Mouse (Mus musculus): ENCODE measurements around the gene Dynll2. TPM values are rescaled to one million over a fixed set of nuclear protein-coding genes. Genes with fewer than 3 reads are reported as not detected.
"Not testable (repeated sequence)": the region's sequence is repeated elsewhere in the genome, so short reads cannot be mapped to it uniquely, and the experiment has no call there.

Dynll2 gene
- total and polyA plus RNA-seq, 3 experiments: 158 to 251 (median 197) TPM

DNA sequence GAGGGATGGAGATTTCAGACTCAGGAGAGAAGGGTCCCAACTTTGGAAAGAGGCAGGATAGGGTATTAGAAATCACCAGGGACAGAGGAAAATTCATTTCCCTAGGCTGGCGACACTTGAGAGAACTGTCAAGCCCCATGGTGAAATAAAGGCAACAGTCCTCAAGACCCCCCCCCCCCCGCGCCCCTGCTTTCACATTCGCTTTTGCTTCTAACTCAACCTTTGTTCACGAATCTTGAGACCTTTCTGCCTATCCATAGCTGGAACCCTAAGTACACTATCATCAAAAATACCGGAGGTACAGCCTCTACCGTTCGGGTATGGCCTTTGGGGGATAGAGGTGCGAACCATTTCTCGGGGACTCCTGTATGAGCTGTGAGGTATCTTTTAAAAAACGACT is 528 bp upstream of the Dynll2 start:
- DNase-seq: no peak

DNA sequence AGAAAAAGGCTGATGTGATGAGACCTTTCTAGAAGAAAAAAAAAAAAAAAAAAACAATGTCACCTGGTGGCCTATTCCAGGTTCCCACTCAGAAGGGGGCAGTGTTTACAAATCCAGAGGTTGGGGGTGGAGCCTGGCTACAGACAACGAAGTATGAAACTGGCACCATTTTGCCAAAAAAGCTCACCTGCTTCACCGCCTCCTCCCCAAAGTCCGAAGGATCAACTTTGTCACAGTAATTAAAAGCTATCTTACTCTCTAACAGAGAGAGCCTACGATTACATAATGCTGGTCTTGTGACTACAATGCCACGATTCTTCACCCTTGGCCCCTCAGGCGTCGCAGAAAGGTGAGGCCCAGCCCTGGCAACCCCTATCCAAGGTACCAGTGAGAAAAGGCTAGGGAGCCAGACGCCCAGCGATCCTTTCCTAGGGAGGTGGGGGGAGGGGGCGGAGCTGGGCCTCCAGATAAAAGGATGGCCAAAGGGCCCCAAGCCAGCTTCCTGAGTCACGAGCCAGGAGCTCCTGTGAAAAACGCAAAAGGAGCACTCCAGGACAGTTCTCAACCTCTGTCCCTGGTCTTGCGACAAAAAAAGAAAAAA is 1.1 kb downstream of the Dynll2 start:
- DNase-seq: peak; percentile 93

DNA sequence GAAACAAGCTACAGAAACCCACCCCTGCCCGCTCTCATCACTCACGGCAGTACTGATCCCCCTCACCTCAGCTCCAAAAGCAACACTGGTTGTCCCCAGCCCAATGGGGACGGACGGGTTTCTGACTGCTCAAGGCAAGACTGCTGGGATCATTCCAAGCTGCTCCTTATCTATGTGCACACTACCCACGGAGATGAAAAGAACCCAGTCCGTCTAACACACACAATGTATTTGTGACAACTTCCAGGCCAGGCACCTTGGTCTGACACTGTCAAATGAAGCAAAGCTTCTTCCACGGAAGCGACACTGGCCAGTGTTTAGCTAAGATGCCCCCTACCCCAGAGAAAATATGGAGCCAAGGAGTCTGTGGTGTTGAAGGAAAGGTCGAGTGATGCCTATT is 1.7 kb downstream of the Dynll2 start:
- peak; percentile 47 for DNase-seq

DNA sequence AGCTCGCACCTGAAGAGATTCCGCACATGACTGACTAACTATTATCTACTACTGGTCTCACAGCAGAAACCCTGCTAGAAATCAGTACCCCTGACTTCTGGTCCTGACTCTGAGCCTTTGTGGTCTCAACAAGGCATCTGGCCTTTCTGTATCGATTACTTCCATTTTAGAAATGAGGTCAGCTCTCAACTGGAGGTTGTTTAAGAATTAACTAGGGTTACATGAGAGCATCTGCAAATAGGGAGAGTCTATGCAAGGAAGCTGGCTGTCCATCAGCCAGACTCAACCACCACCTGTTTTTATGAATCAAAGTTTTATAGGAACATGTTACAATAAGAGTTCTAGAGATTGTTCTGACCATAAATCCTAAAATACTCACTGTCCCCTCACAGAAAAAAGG is 2.8 kb downstream of the Dynll2 start:
- no peak for DNase-seq

DNA sequence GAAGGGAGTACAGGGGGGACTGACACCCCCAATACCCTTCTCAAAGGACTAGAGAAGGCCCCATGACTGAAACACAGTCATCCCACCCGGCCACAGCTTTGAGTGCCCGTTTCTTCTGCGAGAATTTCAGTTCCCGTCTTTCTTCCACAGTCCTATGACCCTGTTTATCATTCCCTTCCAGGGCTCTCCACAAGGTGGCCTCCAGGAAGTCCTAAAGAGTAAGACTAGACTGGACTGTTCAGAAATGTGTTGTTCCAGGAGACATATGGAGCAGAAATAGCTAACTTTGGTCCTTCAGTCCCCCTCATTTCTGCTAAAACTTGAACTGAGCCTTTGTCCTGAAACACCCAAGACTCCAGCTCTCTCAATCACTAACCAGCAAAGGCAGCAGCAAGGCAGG is 8.4 kb downstream of the Dynll2 start:
- DNase-seq: no peak

DNA sequence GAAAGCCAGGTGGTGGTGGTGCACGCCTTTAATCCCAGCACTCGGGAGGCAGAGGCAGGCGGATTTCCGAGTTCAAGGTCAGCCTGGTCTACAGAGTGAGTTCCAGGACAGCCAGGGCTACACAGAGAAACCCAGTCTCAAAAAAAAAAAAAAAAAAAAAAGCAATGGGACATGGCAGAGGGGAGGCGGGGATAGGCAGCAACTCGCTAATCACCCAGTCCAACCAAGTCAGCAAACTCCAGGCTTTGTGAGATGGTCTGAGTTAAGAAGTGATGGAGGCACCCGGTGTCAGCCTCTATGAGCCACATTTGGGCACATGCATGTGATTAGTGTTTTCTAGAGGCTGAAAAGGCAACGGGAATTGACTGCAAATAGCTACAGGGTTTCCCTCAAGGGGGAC is 10.3 kb downstream of the Dynll2 start:
- DNase-seq: not testable (repeated sequence)

DNA sequence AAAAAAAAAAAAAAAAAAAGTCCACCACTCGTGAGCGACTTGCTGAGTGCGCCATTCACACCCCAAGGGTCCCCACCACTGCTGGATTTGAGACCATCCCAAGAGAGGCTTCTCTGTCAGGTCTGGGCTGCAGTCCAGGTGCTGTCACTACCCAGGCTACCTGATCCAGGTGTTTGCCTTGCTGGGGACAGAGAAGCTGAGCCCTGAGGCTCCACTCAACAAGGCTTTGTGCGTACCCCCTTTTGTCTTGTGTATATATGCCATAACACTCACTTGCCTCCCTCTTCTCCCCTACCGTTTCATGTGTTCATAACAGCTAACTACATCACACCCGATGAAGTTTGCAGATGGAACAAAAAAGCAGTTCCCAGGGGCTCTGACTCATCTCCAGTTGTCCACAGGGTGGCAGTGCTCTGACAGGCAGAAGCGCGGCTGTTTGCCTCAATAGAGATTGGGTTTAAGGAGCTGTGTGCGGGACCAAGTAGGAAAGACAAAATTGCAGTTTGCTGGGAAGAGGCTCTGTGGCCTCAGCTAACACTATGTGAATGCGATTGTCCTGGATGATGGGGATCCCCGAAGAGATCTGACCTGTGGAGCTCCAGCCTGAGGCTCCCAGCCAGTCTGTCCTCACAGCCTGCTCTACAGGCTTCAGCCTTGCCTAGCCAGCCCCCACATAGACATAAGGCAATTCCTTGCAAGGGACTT is 12.7 kb downstream of the Dynll2 start:
- DNase-seq: peak; percentile 68

DNA sequence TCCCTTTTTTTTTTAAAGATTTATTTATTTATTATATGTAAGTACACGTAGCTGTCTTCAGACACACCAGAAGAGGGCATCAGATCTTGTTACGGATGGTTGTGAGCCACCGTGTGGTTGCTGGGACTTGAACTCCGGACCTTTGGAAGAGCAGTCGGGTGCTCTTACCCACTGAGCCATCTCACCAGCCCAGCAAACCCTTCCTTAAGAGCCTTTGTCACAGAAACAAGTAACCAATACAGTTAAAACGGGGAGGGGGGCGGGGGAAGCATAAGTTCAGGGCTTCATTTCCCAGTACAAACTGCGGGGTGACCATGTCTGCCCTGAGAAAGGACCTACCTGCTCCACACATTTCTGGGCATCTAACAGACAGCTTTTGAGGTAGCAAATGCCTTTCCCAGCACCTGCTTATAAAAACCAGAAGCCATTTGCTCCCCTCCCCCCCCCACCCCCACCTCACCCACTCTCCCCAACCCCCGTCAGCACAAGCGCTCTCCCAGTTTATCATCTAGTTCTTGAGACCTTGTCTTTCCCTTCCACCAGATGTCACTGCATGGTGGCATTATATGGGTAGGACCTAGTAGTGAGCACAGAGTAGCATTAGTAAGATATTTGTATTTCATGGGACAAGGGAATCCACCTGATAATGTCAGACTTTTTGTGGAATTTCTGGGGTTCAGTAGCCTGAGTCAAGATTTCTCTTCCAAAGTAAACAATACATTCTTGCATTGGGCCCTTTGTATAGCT is 13.6 kb downstream of the Dynll2 start:
- no peak for DNase-seq

DNA sequence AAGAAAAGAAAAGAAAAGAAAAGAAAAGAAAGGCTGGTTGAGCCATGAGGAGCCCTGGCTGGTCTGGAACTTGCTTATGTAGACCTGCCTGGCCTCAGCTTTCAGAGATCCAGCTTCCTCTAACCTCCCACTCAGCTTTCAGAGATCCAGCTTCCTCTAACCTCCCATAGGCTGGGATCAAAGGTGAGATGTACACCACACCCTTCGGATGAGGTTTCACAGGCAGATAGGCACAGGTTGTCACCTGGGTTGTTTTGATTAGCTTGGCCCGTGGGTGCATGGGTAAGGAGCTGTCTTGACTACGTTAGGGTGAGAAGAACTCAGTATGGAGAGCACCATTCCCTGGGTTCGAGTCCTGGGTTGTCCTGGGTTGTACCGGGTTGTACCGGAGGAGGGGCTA is 14.5 kb downstream of the Dynll2 start:
- no peak for DNase-seq

DNA sequence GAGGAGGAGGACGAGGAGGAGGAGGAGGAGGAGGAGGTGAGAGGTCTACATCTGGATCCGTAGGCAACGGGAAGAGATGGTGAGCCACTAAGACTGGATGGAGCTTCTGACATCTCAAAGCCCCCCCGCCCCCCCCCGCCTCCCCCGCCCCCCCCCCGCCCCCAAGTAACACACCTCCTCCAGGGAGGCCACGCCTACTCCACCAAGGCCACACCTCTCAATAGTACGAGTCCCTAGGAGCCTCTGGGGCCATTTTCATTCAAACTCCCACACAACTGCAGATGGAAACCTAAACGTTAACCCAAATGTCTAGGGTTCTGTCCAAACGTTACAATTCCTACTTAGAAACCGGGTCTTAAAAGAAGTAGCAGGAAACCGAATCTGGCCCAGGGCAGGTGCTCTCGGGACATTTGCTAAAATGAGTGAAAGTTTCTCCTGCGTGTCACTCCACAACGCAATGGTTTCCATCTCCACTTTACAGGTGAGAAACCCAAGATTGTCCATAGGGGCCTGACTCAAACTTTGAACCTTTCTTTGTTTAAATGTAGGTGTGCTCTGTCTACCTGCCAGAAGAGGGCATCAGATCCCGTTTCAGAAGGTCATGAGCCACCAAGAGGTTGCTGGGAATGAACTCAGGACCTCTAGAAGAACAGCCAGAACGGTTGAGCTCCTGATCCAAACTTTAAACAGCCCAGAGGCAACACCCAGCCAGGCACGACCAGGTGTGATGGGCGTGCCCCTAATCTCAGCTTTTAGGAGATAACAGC is 18.8 kb downstream of the Dynll2 start:
- no peak for DNase-seq

DNA sequence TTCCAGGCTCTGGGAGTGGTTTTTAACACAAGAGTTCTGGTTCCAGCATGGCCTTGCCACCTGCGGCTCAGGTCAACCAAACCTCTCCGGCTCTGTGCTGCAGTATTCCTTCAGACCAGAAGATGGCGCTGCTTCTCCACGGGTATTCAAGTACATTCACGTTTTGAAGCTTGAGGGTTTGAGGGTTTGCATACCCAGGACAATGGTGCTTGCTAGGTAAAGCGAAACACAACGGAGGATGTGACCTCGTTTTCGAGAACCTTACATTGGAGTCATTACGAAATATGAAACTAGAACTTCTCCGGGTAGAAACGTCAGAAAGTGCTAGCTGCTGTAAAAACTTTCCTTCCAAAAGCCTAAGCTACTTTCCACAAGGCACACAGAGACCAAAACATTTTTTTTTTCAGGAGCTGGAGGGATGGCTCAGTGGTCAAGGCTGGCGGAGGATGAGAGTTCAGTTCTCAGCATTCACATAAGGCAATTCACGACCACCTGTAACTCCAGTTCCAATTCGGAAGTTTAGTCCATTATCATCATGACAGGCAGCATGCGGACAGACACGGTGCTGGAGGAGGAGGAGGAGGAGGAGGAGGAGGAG is 19.5 kb downstream of the Dynll2 start:
- peak; percentile 83 for DNase-seq

DNA sequence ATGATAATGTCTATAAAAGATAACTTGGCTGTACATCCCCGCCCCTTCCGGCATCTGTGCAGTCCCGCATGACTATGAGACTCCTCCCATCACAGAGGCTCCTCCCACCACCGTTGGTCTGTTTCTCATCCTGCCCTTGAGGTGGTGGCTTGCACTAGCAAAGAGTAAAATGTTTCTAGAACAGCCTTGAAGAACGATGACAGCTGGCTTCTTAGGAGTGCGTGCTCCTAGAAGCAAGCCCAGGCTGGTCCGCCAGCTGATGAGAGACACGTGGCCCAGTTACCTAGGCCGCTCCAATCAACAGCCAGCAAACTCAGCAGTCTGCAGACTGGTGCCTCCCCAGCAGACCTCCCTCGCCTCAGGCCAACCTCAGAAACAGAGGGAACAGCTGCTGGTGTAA is 21.1 kb downstream of the Dynll2 start:
- no peak for DNase-seq

DNA sequence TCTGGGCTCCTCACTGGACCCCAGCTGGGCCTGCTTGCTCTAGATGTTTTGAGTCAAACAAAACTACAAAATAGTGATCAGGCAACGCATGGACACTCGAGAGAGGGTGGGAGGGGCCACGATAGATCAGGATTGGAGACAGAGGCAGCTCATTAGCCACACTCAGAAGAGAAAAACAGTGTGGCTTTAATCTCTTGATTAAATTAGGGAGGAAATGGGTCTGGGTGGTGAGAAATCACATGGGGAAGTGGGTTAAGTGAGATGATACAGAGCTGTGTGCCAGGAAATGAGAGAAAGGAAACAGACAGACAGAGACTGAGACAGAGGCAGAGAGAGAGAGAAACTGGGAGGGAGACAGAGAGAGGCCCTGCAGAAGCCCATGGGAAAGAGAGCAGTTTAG is 22.0 kb downstream of the Dynll2 start:
- DNase-seq: no peak

DNA sequence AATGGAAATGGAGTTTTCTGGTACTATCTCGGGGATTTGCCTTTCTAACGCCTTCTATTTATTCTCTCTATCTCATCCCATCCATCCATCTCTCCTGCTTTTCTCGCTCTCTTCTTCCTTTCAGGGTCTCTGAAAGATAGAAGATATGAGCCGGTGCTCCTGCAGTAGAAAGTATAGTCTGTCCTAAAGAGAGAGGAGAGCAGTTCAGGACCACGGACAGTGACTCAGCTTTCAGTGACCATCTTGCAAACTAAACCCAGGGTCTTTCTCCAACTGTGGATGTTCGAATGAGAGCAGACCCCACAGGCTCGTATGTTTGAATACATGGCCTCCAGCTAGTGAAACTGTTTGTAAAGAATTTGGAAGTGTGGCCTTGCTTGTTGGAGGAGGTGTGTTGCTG is 30.3 kb downstream of the Dynll2 start:
- DNase-seq: no peak

DNA sequence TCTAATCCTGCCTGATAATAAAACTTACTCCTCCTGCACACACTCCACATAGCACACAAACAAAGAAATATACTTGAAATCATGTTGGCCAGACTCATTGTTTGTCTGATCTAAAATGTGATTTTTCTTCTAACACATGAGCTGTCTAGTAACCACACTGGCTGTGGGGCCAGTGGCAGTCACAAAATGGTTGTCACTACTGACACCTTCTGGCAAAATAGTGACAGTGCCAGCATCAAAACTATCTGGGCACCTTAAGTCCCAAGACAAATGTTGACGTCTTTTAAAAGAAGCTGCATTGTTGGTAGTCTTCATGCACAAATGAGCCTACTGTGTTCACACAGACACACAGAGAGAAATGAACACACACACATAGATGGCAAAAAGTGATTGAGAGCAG is 32.2 kb downstream of the Dynll2 start:
- no peak for DNase-seq

DNA sequence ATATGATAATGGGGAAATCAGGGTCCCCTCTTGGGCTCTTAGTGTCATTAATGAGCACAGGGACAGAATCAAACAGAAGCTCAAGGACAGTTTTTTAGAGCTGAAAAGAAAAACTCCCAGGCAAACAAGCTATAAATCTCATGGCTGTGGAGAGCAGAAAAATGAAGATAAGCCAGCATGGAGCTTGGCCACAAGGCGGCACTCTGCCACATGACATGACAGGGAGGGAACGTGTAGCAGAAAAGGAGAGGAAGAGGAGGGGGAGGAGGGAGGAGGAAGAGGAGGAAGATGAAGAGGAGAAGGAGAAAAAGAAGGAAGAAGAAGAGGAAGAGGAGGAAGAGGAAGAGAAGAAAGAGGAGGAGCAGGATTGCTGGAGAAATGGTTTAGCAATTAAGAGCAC is 37.3 kb downstream of the Dynll2 start:
- peak; percentile 30 for DNase-seq

DNA sequence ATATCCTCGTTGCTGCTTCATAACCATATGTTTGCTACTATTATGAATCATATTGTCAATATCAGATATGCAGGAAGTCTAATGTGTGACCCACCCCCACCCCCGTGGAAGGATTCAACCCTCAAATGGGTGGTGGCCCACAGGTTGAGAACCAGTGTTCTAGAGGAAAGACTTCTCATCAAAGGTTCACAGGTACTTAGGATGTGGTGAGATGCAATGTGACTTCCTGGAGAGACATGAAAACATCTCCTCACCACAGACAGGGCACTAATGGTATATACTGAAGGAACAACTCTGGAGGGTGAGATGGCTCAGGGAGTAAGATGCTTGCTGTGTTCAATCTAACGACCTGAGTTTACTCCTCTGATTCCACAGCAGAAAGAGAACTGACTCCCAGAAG is 51.9 kb downstream of the Dynll2 start:
- no peak for DNase-seq

DNA sequence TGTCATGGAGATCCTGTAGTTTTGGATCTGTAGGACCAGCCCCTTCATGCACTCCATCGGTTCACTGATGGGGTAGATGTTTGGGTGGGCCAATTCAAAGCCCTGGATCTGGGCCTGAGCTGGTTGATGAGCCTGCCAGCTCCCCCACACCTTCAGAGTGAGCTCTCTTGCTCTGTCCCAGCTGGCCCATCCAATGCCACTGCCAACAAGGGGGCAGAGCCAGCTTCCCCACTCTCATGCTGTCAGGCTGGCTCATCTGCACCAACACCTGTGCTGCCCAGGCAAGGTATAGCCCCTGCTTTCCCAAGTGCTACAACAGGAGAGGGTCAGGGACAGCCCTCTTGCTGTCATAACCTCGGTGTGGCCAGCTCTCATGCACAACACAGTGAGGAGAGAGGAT is 53.6 kb downstream of the Dynll2 start:
- DNase-seq: no peak

DNA sequence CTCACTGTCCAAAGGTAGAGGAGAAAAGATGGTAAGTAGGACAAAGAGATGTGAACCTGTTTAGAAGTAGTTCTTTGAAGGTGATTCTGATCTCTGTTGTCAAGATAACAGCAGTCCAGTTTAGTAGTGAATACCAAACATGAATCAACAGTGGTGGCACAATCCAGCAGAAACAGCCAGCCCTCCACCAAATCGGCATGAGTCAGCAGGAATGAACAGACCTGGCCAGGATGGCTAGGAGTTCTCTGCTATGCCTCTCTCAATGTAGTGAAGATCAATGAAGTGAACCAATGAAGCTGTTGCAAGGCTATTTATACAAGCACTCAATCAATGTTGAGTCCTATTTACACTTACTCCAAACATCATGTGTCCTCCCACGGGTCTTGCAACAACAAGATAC is 57.0 kb downstream of the Dynll2 start:
- no peak for DNase-seq

Data from adrenal gland, adult 2 months (tissue).